Mouse (Mus musculus): ENCODE results near the gene Dock4.

DNA sequence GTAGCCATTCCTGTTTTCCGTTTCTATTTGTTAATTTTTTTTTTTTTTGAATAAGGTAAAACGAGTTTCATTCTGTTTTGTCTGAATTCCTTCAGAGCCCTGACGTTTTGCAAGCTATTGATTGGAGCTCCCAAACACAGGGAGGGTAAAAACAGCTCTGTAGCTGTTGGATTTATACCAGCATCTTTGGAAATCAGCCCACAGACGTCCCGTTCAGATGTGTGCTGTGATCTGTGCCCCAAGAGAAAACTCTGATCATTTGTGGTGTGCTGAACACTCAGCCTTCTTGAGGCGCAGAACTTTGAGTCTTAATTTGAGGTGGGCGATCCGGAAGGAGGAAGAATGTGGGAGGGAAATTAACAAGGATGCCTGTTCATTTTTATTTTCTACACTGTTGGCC, 62.7 kb downstream of the Dock4 start:
- TF ChIP-seq CTCF (IDR thresholded peaks at IDR 0.05; ENCODE audit: low read depth, low read length) (no peak), EP300 (IDR thresholded peaks at IDR 0.05; ENCODE audit: insufficient read depth, low read depth, low read length) (no peak), POLR2A (IDR thresholded peaks at IDR 0.05; ENCODE audit: insufficient read depth, low read length) (no peak)
